Mouse (Mus musculus) hindbrain, embryonic 15.5 days (tissue): ENCODE measurements around the gene Svs6. TPM values are rescaled to one million over a fixed set of nuclear protein-coding genes. Genes with fewer than 3 reads are reported as not detected.

ENCODE experiments used
- ATAC-seq: fragments of 200-750 bp; cut with Nextera tagmentation; 2 replicates; pipeline ENCODE4 v1.8.0; 2017; ENCODE audit warnings: low read depth, moderate number of reproducible peaks, moderate TSS enrichment; ENCODE audit not compliant: low FRiP score
- H3K27ac ChIP-seq: fragments of 300-500 bp; sonication (generic); replicated peaks from 2 replicates; pipeline ENCODE4 v1.5.1; 2015; ENCODE audit warnings: mild to moderate bottlenecking, inconsistent platforms
- H3K27me3 ChIP-seq: fragments of 300-500 bp; sonication (generic); 2 replicates; pipeline ENCODE4 v1.6.1; 2015; ENCODE audit warnings: control low read depth, inconsistent platforms
- H3K36me3 ChIP-seq: fragments of 300-500 bp; sonication (generic); 2 replicates; pipeline ENCODE4 v1.6.1; 2015; ENCODE audit warnings: control low read depth, inconsistent platforms
- H3K4me1 ChIP-seq: fragments of 300-500 bp; sonication (generic); replicated peaks from 2 replicates; pipeline ENCODE4 v1.6.1; 2015; ENCODE audit warnings: control low read depth, inconsistent platforms
- H3K4me2 ChIP-seq: fragments of 300-500 bp; sonication (generic); 2 replicates; pipeline ENCODE4 v1.6.1; 2015; ENCODE audit warnings: moderate library complexity, mild to moderate bottlenecking, inconsistent platforms
- H3K4me3 ChIP-seq: fragments of 300-500 bp; sonication (generic); 2 replicates; pipeline ENCODE4 v1.5.1; 2015; ENCODE audit warnings: mild to moderate bottlenecking, inconsistent platforms
- H3K9ac ChIP-seq: fragments of 300-500 bp; sonication (generic); 2 replicates; pipeline ENCODE4 v1.6.1; 2015; ENCODE audit warnings: inconsistent platforms
- H3K9me3 ChIP-seq: fragments of 300-500 bp; sonication (generic); 2 replicates; pipeline ENCODE4 v1.6.1; 2016; ENCODE audit warnings: control low read depth, inconsistent platforms
- WGBS: fragments of 180-500 bp; shearing (Covaris S2); methylation state at CpG from one replicate; pipeline ENCODE4 v1.1.7; 2015; 5-methylcytosine and 5-hydroxymethylcytosine counted together
- microRNA-seq: library from miRNA; unstranded; fragments of <30 nt; microRNA quantifications from one replicate; pipeline ENCODE4, GENCODE M21; 2016
- polyA plus RNA-seq: library from polyadenylated mRNA; unstranded; fragments of >200 nt; fragmentation: Nextera tagmentation; extraction: Ambion mirVana; gene quantifications from 2 replicates; pipeline ENCODE4 v1.2.1, GENCODE M21; 2015

Svs6 gene
- polyA plus RNA-seq, 1 experiment from 2014 or later: not detected

- H3K4me3 ChIP-seq: no peak overlapping the region
- ATAC-seq: no peak
- H3K36me3 ChIP-seq: no peaks in the 10 kb centered on the region
- H3K9me3 ChIP-seq: no peaks in the 10 kb centered on the region
- H3K4me1 ChIP-seq: no peaks in the 10 kb centered on the region
- H3K27me3 ChIP-seq: no peaks in the 10 kb centered on the region
- H3K4me2 ChIP-seq: no peak overlapping the region
- WGBS: 85% methylated on average over 3 of the region's 3 CpGs
- H3K9ac ChIP-seq: no peak overlapping the region
- H3K27ac ChIP-seq: no peak overlapping the region
Observed at GRCm38 (mm10) chr2:164358373-164358772, 41.8 kb downstream of the Svs6 start.

DNA sequence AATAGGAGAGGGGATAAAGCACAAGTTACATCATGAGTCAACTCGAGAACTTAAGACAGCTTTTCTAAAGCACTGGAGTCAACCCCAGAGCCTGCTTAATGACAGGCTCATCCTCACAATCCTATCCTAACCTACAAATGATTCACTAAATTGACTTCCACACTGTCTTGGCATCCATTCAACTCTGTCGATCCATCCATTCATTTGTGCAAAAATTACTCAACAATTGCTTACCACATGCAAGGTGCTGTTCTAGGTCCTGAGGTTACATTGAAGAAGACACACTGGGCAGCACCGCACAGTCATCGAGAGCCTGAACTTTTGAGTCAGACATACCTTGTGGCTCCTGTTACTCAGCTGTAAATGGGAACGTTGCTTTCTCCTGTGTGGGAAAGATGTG lies 42.5 kb downstream of the Svs6 start:
- H3K9me3 ChIP-seq: no peaks in the 10 kb centered on the region
- H3K4me2 ChIP-seq: no peak overlapping the region
- no peaks in the 10 kb centered on the region for H3K4me1 ChIP-seq
- H3K27me3 ChIP-seq: no peaks in the 10 kb centered on the region
- no peaks in the 10 kb centered on the region for H3K36me3 ChIP-seq
- no peak overlapping the region for H3K9ac ChIP-seq
- H3K4me3 ChIP-seq: no peak overlapping the region
- 84% methylated on average over 5 of the region's 5 CpGs for WGBS
- no peak overlapping the region for H3K27ac ChIP-seq
- no peak for ATAC-seq

DNA sequence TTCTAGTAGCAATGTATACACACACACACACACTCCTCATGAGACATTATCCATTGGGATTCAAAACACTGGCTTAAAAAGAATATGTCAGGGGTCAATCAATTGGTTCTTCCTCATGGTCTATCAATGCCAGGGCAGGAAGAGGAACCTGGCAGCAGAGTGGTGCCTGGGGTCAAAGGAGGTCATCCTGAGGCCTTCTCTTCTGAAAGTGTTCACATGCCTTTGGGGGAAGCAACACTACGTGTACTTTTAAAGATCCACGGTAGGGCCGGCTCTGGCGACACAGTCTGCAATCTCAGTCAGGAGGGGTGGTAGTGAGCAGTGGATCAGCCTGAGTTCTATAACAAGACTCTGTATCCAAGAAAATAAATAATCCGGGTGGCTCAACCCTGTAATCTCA lies 43.1 kb downstream of the Svs6 start:
- Histone ChIP-seq H3K9ac (no peak overlapping the region), H3K4me3 (no peak overlapping the region), H3K4me2 (no peak overlapping the region), H3K27me3 (no peaks in the 10 kb centered on the region), H3K4me1 (no peaks in the 10 kb centered on the region), H3K36me3 (no peaks in the 10 kb centered on the region), H3K27ac (no peak overlapping the region), H3K9me3 (no peaks in the 10 kb centered on the region)
- ATAC-seq: no peak
- WGBS: 73% methylated on average over 5 of the region's 5 CpGs

DNA sequence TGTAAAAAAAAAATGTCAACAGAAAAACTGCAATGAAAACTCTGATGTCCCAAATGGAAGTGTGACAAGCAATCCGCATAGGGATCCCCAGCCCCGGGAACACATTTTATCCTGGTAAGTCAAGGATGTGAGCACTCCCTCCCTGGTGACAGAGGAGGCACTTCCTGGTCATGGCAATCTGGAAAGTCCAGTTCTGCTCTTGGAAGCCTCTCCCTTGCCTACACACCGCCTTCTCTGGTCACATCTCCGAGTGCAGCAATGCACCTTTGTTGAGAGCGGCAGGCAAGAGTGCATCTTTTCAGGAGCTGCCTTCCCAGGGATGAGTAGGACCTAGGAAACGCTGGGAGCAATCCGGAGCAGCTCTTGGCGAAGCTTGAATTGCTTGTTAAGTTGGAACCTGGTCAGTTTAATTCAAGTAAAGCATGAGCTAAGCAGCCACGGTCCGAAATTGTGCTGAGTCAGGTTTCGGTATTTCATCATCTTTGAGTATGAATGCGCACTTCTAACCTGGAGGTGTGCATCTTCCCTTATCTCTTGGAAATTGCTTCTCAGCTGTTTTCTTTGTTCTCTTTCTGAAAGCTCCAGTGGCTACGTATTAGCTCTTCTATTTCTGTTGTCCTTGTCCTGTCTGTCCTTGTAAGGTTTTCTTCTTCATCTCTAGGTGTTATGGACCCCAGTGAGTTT lies 44.6 kb downstream of the Svs6 start:
- Histone ChIP-seq H3K9ac (no peak overlapping the region), H3K36me3 (no peaks in the 10 kb centered on the region), H3K4me1 (no peaks in the 10 kb centered on the region), H3K4me3 (no peak overlapping the region), H3K9me3 (no peaks in the 10 kb centered on the region), H3K27ac (no peak overlapping the region), H3K4me2 (no peak overlapping the region), H3K27me3 (no peaks in the 10 kb centered on the region)
- no peak for ATAC-seq
- WGBS: 32% methylated on average over 13 of the region's 13 CpGs

GRCm38 (mm10) chr2:164366947-164367346 lies 50.4 kb downstream of the Svs6 start:
- Histone ChIP-seq H3K4me2 (no peak overlapping the region), H3K36me3 (no peaks in the 10 kb centered on the region), H3K27ac (no peak overlapping the region), H3K27me3 (no peaks in the 10 kb centered on the region), H3K9ac (no peak overlapping the region), H3K4me3 (no peak overlapping the region), H3K9me3 (no peaks in the 10 kb centered on the region), H3K4me1 (no peaks in the 10 kb centered on the region)
- 60% methylated on average over 3 of the region's 3 CpGs for WGBS
- no peak for ATAC-seq

Small RNA genes within 50 kb of the gene (microRNA-seq; reads per million reads assigned to microRNA genes)
- not detected for gene Mir7678

Other genes with a start within 250 kb of the Svs6 start
- 17.5 and 21.4 TPM in 2 replicates for gene Stk4, start 246.4 kb upstream of the Svs6 start, polyA plus RNA-seq
- 50.0 and 52.5 TPM in 2 replicates for gene Tomm34, start 245.6 kb upstream of the Svs6 start, polyA plus RNA-seq
- gene Kcns1, start 145.6 kb upstream of the Svs6 start, polyA plus RNA-seq: 1.2 and 1.7 TPM in 2 replicates
- not detected in 2 replicates for gene Wfdc5, start 134.0 kb upstream of the Svs6 start, polyA plus RNA-seq
- not detected in 2 replicates for gene Wfdc12, start 126.1 kb upstream of the Svs6 start, polyA plus RNA-seq
- not detected in 2 replicates for gene Wfdc15a, start 116.6 kb upstream of the Svs6 start, polyA plus RNA-seq
- gene Wfdc15b, start 95.1 kb upstream of the Svs6 start, polyA plus RNA-seq: 0.34 TPM in 1 of 2 replicates, not detected in the other
- gene Svs2, start 78.3 kb upstream of the Svs6 start, polyA plus RNA-seq: not detected in 2 replicates
- not detected in 2 replicates for gene Svs3b, start 60.1 kb upstream of the Svs6 start, polyA plus RNA-seq
- gene Svs4, start 38.3 kb upstream of the Svs6 start, polyA plus RNA-seq: not detected in 2 replicates
- not detected in 2 replicates for gene Svs3a, start 27.5 kb upstream of the Svs6 start, polyA plus RNA-seq
- gene Svs5, start 16.0 kb downstream of the Svs6 start, polyA plus RNA-seq: not detected in 2 replicates
- 0.25 and 0.65 TPM in 2 replicates for gene Slpi, start 72.3 kb downstream of the Svs6 start, polyA plus RNA-seq
- 0.08 and 0.10 TPM in 2 replicates for gene Rbpjl, start 86.4 kb downstream of the Svs6 start, polyA plus RNA-seq
- gene Matn4, start 88.4 kb downstream of the Svs6 start, polyA plus RNA-seq: 3.9 and 5.1 TPM in 2 replicates
- gene Sdc4, start 127.1 kb downstream of the Svs6 start, polyA plus RNA-seq: 9.4 and 10.4 TPM in 2 replicates
- 82.7 and 88.2 TPM in 2 replicates for gene Sys1, start 140.2 kb downstream of the Svs6 start, polyA plus RNA-seq
- gene Gm20458, start 144.2 kb downstream of the Svs6 start, polyA plus RNA-seq: 5.0 and 6.6 TPM in 2 replicates
- gene Trp53tg5, start 157.0 kb downstream of the Svs6 start, polyA plus RNA-seq: not detected in 2 replicates
- gene Dbndd2, start 169.4 kb downstream of the Svs6 start, polyA plus RNA-seq: 22.8 and 23.1 TPM in 2 replicates
- gene Pigt, start 180.8 kb downstream of the Svs6 start, polyA plus RNA-seq: 93.4 and 103 TPM in 2 replicates
- 1.1 and 4.4 TPM in 2 replicates for gene Wfdc2, start 245.7 kb downstream of the Svs6 start, polyA plus RNA-seq